Mouse (Mus musculus) brain, embryonic 14.5 days (tissue): ENCODE data around the gene Gpr88.

Experiments used
- CTCF ChIP-seq: fragments of 200-500 bp; IDR thresholded peaks from 2 replicates; pipeline ENCODE4 v1.5.1; 2012; ENCODE audit warnings: inconsistent platforms, mild to moderate bottlenecking, moderate library complexity, borderline replicate concordance; ENCODE audit not compliant: insufficient read depth, insufficient read length; ENCODE audit errors: extremely low read depth
- POLR2A ChIP-seq: fragments of 200-500 bp; IDR thresholded peaks from 2 replicates; pipeline ENCODE4 v1.6.1; 2012; ENCODE audit warnings: mild to moderate bottlenecking, inconsistent platforms, borderline replicate concordance; ENCODE audit not compliant: poor library complexity, insufficient read depth, insufficient read length, severe bottlenecking; ENCODE audit errors: extremely low read depth

DNA sequence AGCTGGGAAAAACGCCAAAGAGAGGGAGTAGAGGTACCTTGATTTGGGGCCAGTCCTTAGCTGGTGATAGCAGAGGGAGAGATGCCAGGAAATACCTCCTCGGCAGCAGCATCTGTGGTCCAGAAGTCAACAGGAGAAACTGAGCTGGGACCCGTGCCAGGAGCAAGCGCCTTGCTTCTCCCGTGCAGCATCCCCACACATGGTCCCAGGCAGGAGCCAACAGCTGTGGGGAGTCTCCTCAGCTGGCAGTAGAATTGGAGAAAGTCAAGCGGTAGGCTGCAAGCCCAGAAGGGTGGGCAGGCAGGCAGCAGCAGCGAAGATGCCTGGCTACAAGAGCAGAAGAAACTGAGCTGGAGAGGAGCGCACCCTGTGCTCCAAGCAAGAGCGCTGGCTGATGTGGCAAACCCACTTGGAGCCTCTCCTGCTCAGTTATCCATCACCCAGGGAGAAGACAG is at the start of gene Gpr88:
- TF ChIP-seq CTCF (no peak), POLR2A (no peak)
